Mouse (Mus musculus) lung, adult 2 months (tissue): ENCODE measurements around the gene Slc26a11. TPM values are rescaled to one million over a fixed set of nuclear protein-coding genes. Genes with fewer than 3 reads are reported as not detected.

Experiments
- DNase-seq: peaks from one replicate; pipeline ENCODE4 v3.0.0; 2022
- H3K4me1 ChIP-seq: fragments of 200-500 bp; 2 replicates; pipeline ENCODE4 v1.6.1; 2011; ENCODE audit warnings: low read length; ENCODE audit not compliant: control insufficient read depth, insufficient read depth
- H3K4me3 ChIP-seq: fragments of 200-500 bp; replicated peaks from 2 replicates; pipeline ENCODE3; 2011; ENCODE audit warnings: low read depth, mild to moderate bottlenecking, control low read depth, low read length; ENCODE audit errors: extremely low read depth
- CTCF ChIP-seq: fragments of 200-500 bp; IDR thresholded peaks from 2 replicates; pipeline ENCODE4 v1.5.1; 2011; ENCODE audit warnings: mild to moderate bottlenecking, low read length, control low read depth; ENCODE audit not compliant: insufficient read depth
- POLR2A ChIP-seq: fragments of 200-500 bp; IDR thresholded peaks from 2 replicates; pipeline ENCODE4 v1.6.1; 2011; ENCODE audit warnings: low read depth, mild to moderate bottlenecking, control low read depth, low read length, borderline replicate concordance; ENCODE audit errors: extremely low read depth
- WGBS: fragments of 180-500 bp; shearing (Covaris S2); methylation state at CpG from one replicate; pipeline ENCODE4 v1.1.7; 2018; 5-methylcytosine and 5-hydroxymethylcytosine counted together
- polyA plus RNA-seq: library from polyadenylated mRNA; depleted of rRNA; stranded (reverse); fragments of >200 nt; gene quantifications from 2 replicates; pipeline ENCODE4 v1.2.3, GENCODE M21; 2012

Gene Slc26a11
- polyA plus RNA-seq, 1 experiment = 28.0 TPM

- 89% methylated on average over 10 of the region's 10 CpGs for WGBS
- DNase-seq = no peak
- H3K4me3 ChIP-seq = no peak overlapping the region
- TF ChIP-seq POLR2A (no peak), CTCF (no peak)
- peaks cover 7% of the 10 kb centered on the region for H3K4me1 ChIP-seq
Observed at GRCm38 (mm10) chr11:119359089-119359488, 3.7 kb downstream of the Slc26a11 start.

- no peaks in the 10 kb centered on the region for H3K4me1 ChIP-seq
- 51% methylated on average over 11 of the region's 11 CpGs for WGBS
Observed at GRCm38 (mm10) chr11:119362769-119363533, 7.6 kb downstream of the Slc26a11 start.

GRCm38 (mm10) chr11:119363534-119364145, 8.3 kb downstream of the Slc26a11 start:
- Histone ChIP-seq H3K4me1 (no peaks in the 10 kb centered on the region), H3K4me3 (no peak overlapping the region)
- DNase-seq = peak; percentile 71
- WGBS = 29% methylated on average over 11 of the region's 11 CpGs
- TF ChIP-seq CTCF (peak; percentile 90), POLR2A (no peak)

More at GRCm38 (mm10) chr11:119362769-119363533, 7.6 kb downstream of the Slc26a11 start:
- no peak overlapping the region for H3K4me3 ChIP-seq
- no peak for DNase-seq
- no peak for TF ChIP-seq CTCF

- H3K4me1 ChIP-seq = no peaks in the 10 kb centered on the region
- TF ChIP-seq POLR2A (no peak), CTCF (no peak)
- no peak overlapping the region for H3K4me3 ChIP-seq
- WGBS = 35% methylated on average over 6 of the region's 6 CpGs
- DNase-seq = no peak
Observed at GRCm38 (mm10) chr11:119375425-119375824, 20.1 kb downstream of the Slc26a11 start.

GRCm38 (mm10) chr11:119377326-119377725, 22.0 kb downstream of the Slc26a11 start:
- TF ChIP-seq CTCF (no peak), POLR2A (no peak)
- Histone ChIP-seq H3K4me1 (no peaks in the 10 kb centered on the region), H3K4me3 (no peak overlapping the region)
- no peak for DNase-seq
- 84% methylated on average over 11 of the region's 11 CpGs for WGBS

- TF ChIP-seq POLR2A (no peak), CTCF (no peak)
- no peak overlapping the region for H3K4me3 ChIP-seq
- WGBS = 80% methylated on average over 1 of the region's 1 CpGs
- no peaks in the 10 kb centered on the region for H3K4me1 ChIP-seq
- no peak for DNase-seq
Observed at GRCm38 (mm10) chr11:119378551-119378950, 23.2 kb downstream of the Slc26a11 start.

- TF ChIP-seq CTCF = no peak
- TF ChIP-seq POLR2A = no peak
- Histone ChIP-seq H3K4me3 (no peak overlapping the region), H3K4me1 (no peaks in the 10 kb centered on the region)
- 69% methylated on average over 9 of the region's 9 CpGs for WGBS
- DNase-seq = no peak
Observed at GRCm38 (mm10) chr11:119381631-119382337, 26.4 kb downstream of the Slc26a11 start.

- WGBS = 72% methylated on average over 6 of the region's 6 CpGs
- no peak for DNase-seq
- H3K4me1 ChIP-seq = no peaks in the 10 kb centered on the region
- no peak for TF ChIP-seq CTCF
- no peak for TF ChIP-seq POLR2A
- no peak overlapping the region for H3K4me3 ChIP-seq
Observed at GRCm38 (mm10) chr11:119382338-119382850, 27.0 kb downstream of the Slc26a11 start.

- no peak for DNase-seq
- peaks cover 4% of the 10 kb centered on the region; the same call in 1 of the 2 replicates for H3K4me1 ChIP-seq
- no peak overlapping the region for H3K4me3 ChIP-seq
- TF ChIP-seq POLR2A (no peak), CTCF (no peak)
- WGBS = 67% methylated on average over 4 of the region's 4 CpGs
Observed at GRCm38 (mm10) chr11:119384904-119385303, 29.5 kb downstream of the Slc26a11 start.
